21 mouse cellular contexts compared by ENCODE assay signal in the genomic region with DNA sequence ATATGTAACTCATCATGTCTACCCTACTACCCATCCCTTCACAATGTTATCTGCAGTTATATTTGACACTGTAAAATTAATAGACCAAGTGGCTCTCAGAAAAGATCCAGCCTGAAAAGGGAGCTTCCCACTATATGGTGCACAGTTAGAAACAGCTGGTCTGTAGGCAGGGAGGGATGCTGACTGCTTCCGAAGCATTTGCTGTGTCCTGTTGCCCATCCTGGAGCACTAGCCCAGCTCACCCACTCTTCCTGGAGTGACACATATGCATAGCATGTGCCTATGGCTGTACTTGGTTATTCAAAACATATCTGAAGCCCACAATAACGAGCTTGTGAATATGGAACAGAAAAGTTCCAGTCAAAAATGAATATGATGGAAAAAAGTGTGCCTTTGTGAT. TPM values are rescaled to one million over a fixed set of nuclear protein-coding genes. Genes with fewer than 3 reads are reported as not detected.
A peak's percentile ranks its signal among the peaks of the same experiment; 100 is the strongest.
DNase-seq lines count a peak whose midpoint lies in the region.
"Had no signal": no experiment of that assay in that cellular context is flagged by ENCODE, and none has a peak within 500 bp of the region (broad histone marks: within the 10 kb centered on the region; RNA-seq: fewer than 3 reads in every experiment).

No protein-coding gene starts in this region.

- no peaks in the 10 kb centered on the region for H3K27me3 ChIP-seq in heart, embryonic 10.5 days (ENCODE audit: insufficient read depth, poor library complexity, severe bottlenecking)
- H3K27me3 ChIP-seq: embryonic facial prominence, embryonic 12.5 days; heart, embryonic 15.5 days; neural tube, embryonic 13.5 days had no signal

- H3K36me3 ChIP-seq in heart, embryonic 10.5 days, result no peaks in the 10 kb centered on the region
- H3K36me3 ChIP-seq: embryonic facial prominence, embryonic 12.5 days; heart, embryonic 15.5 days; neural tube, embryonic 13.5 days had no signal

- no peak overlapping the region for H3K4me3 ChIP-seq in heart, embryonic 10.5 days
- H3K4me3 ChIP-seq: embryonic facial prominence, embryonic 12.5 days; heart, embryonic 15.5 days; myocyte; neural tube, embryonic 13.5 days had no signal

- H3K9me3 ChIP-seq in heart, embryonic 10.5 days, result no peaks in the 10 kb centered on the region
- H3K9me3 ChIP-seq: embryonic facial prominence, embryonic 12.5 days; heart, embryonic 15.5 days; neural tube, embryonic 13.5 days had no signal

- DNase-seq in layer of hippocampus, adult 18-20 months (ENCODE audit: low spot score in 2 of 2), result peak; percentile 27 to 62
- DNase-seq in layer of hippocampus, postnatal 10 days (ENCODE audit: low spot score in 2 of 2), result no peak
- peak; percentile 4 to 7 for DNase-seq in frontal cortex, postnatal 14 days (ENCODE audit: low spot score in 2 of 2)
- DNase-seq in layer of hippocampus, postnatal 36 days, result peak; percentile 8 to 12
- peak; percentile 14 for DNase-seq in right cerebral cortex, postnatal 25 days
- no peak for DNase-seq in cerebellum, postnatal 14 days
- no peak for DNase-seq in heart, embryonic 10.5 days (ENCODE audit: low spot score)
- DNase-seq: adrenal gland, postnatal 36 days; cerebellum, adult 11-12 months; cerebellum, postnatal 10 days; heart, postnatal 4 days; kidney, adult 18-20 months; kidney, postnatal 4 days; liver; lung, postnatal 4 days; thymus, postnatal 25 days had no signal

- H3K4me1 ChIP-seq in heart, embryonic 10.5 days, result no peaks in the 10 kb centered on the region
- H3K4me1 ChIP-seq: embryonic facial prominence, embryonic 12.5 days; heart, embryonic 15.5 days; neural tube, embryonic 13.5 days had no signal

- no peak overlapping the region for H3K27ac ChIP-seq in heart, embryonic 10.5 days
- H3K27ac ChIP-seq: embryonic facial prominence, embryonic 12.5 days; heart, embryonic 15.5 days; hindbrain, embryonic 14.5 days; neural tube, embryonic 13.5 days had no signal

- WGBS in heart, embryonic 10.5 days, result 66% methylated on average over 2 of the region's 2 CpGs

RNA-seq across cellular contexts. Expression of gene Mat2b, which starts 47.8 kb away (rescaled TPM):
- 100 to 1,000 TPM; 120 to 130 TPM for total RNA-seq in layer of hippocampus, adult 18-20 months (2021)
- 10 to 100 TPM; 82.4 to 89.3 TPM for total RNA-seq in layer of hippocampus, postnatal 10 days (2021)
- total RNA-seq in layer of hippocampus, postnatal 36 days (2021), result 100 to 1,000 TPM; 120 to 130 TPM
- polyA plus RNA-seq in heart, embryonic 10.5 days (2016; fragmentation: Nextera tagmentation; extraction: Ambion mirVana), result 103 and 106 TPM in 2 replicates

Comparison
In these comparisons a context has a peak if more than half of its experiments do, and no peak if none do; other contexts are left out.
1. DNase-seq: peak in layer of hippocampus, adult 18-20 months (2 of 2), frontal cortex, postnatal 14 days (2 of 2), layer of hippocampus, postnatal 36 days (2 of 2) and right cerebral cortex, postnatal 25 days (single experiment); none in layer of hippocampus, postnatal 10 days (0 of 2), cerebellum, postnatal 14 days (0 of 2) and heart, embryonic 10.5 days (single experiment).